ENCODE assay signal across 22 mouse cellular contexts in genomic region chr13:44218266-44218665, GRCm38 (mm10).
DNase-seq lines count a peak whose midpoint lies in the region; ATAC-seq lines count a peak whose summit lies in the region.
"Had no signal": no experiment of that assay in that cellular context is flagged by ENCODE, and none has a peak within 500 bp of the region (broad histone marks: within the 10 kb centered on the region; RNA-seq: fewer than 3 reads in every experiment).

No protein-coding gene starts in this region.

- H3K4me3 ChIP-seq in forebrain, embryonic 10.5 days = no peak overlapping the region
- H3K4me3 ChIP-seq in forebrain, embryonic 15.5 days = no peak overlapping the region
- no peak overlapping the region for H3K4me3 ChIP-seq in hindbrain, embryonic 10.5 days
- H3K4me3 ChIP-seq in hindbrain, embryonic 12.5 days = no peak overlapping the region
- no peak overlapping the region for H3K4me3 ChIP-seq in midbrain, embryonic 11.5 days (ENCODE audit: low read depth, low read length)
- no peak overlapping the region for H3K4me3 ChIP-seq in midbrain, embryonic 14.5 days (replicated peaks; ENCODE audit: low read depth, low read length)
- H3K4me3 ChIP-seq: embryonic facial prominence, embryonic 13.5 days; heart, embryonic 10.5 days had no signal

- H3K27ac ChIP-seq in forebrain, embryonic 10.5 days = peak overlapping the region; percentile 76
- H3K27ac ChIP-seq in forebrain, embryonic 15.5 days (replicated peaks) = no peak overlapping the region
- peak overlapping the region; percentile 23; the same call in 1 of the 2 replicates for H3K27ac ChIP-seq in hindbrain, embryonic 10.5 days
- H3K27ac ChIP-seq in hindbrain, embryonic 12.5 days = no peak overlapping the region
- no peak overlapping the region for H3K27ac ChIP-seq in midbrain, embryonic 11.5 days (ENCODE audit: low read depth, low read length)
- H3K27ac ChIP-seq in midbrain, embryonic 14.5 days (replicated peaks; ENCODE audit: low read depth, low read length) = no peak overlapping the region
- H3K27ac ChIP-seq: embryonic facial prominence, embryonic 13.5 days; heart, embryonic 10.5 days; hindbrain, embryonic 14.5 days had no signal

- H3K4me2 ChIP-seq in forebrain, embryonic 15.5 days (replicated peaks) = no peak overlapping the region
- H3K4me2 ChIP-seq in hindbrain, embryonic 12.5 days (replicated peaks) = no peak overlapping the region
- H3K4me2 ChIP-seq in midbrain, embryonic 11.5 days = no peak overlapping the region
- no peak overlapping the region for H3K4me2 ChIP-seq in midbrain, embryonic 14.5 days (ENCODE audit: low read length)
- H3K4me2 ChIP-seq: embryonic facial prominence, embryonic 13.5 days; hindbrain, embryonic 14.5 days had no signal

- ATAC-seq in forebrain, embryonic 15.5 days (replicated peaks) = no peak
- ATAC-seq in hindbrain, embryonic 12.5 days (ENCODE audit: low FRiP score) = no peak
- ATAC-seq in midbrain, embryonic 11.5 days (ENCODE audit: low FRiP score) = peak; percentile 33; the same call in 1 of the 2 replicates
- ATAC-seq in midbrain, embryonic 14.5 days (ENCODE audit: low FRiP score, low TSS enrichment) = no peak
- ATAC-seq: CD4-positive, CD25-positive, alpha-beta regulatory T cell, adult 4 months had no signal

- 10% methylated on average over 8 of the region's 8 CpGs for WGBS in forebrain, embryonic 10.5 days
- 10% methylated on average over 7 of the region's 8 CpGs for WGBS in forebrain, embryonic 15.5 days
- WGBS in hindbrain, embryonic 10.5 days = 13% methylated on average over 8 of the region's 8 CpGs
- WGBS in hindbrain, embryonic 12.5 days = 11% methylated on average over 8 of the region's 8 CpGs
- WGBS in midbrain, embryonic 11.5 days = 8% methylated on average over 8 of the region's 8 CpGs
- 16% methylated on average over 8 of the region's 8 CpGs for WGBS in midbrain, embryonic 14.5 days

- no peaks in the 10 kb centered on the region for H3K9me3 ChIP-seq in forebrain, embryonic 10.5 days
- H3K9me3 ChIP-seq in forebrain, embryonic 15.5 days = no peaks in the 10 kb centered on the region
- no peaks in the 10 kb centered on the region for H3K9me3 ChIP-seq in hindbrain, embryonic 10.5 days
- no peaks in the 10 kb centered on the region for H3K9me3 ChIP-seq in hindbrain, embryonic 12.5 days (replicated peaks)
- no peaks in the 10 kb centered on the region for H3K9me3 ChIP-seq in midbrain, embryonic 11.5 days (ENCODE audit: control insufficient read depth, low read length)
- no peaks in the 10 kb centered on the region for H3K9me3 ChIP-seq in midbrain, embryonic 14.5 days (ENCODE audit: control insufficient read depth, low read length)
- H3K9me3 ChIP-seq: embryonic facial prominence, embryonic 13.5 days; G1E; heart, embryonic 10.5 days had no signal

- no peak overlapping the region for H3K9ac ChIP-seq in forebrain, embryonic 15.5 days (replicated peaks)
- H3K9ac ChIP-seq in hindbrain, embryonic 12.5 days = no peak overlapping the region
- H3K9ac ChIP-seq in midbrain, embryonic 11.5 days (ENCODE audit: low read length) = no peak overlapping the region
- H3K9ac ChIP-seq in midbrain, embryonic 14.5 days (replicated peaks; ENCODE audit: low read length) = no peak overlapping the region
- H3K9ac ChIP-seq: embryonic facial prominence, embryonic 13.5 days; hindbrain, embryonic 14.5 days had no signal

- no peaks in the 10 kb centered on the region for H3K36me3 ChIP-seq in forebrain, embryonic 10.5 days (replicated peaks)
- H3K36me3 ChIP-seq in forebrain, embryonic 15.5 days = no peaks in the 10 kb centered on the region
- no peaks in the 10 kb centered on the region for H3K36me3 ChIP-seq in hindbrain, embryonic 10.5 days
- no peaks in the 10 kb centered on the region for H3K36me3 ChIP-seq in hindbrain, embryonic 12.5 days
- no peaks in the 10 kb centered on the region for H3K36me3 ChIP-seq in midbrain, embryonic 11.5 days (ENCODE audit: control insufficient read depth, insufficient read depth, low read length)
- H3K36me3 ChIP-seq in midbrain, embryonic 14.5 days (ENCODE audit: control insufficient read depth, insufficient read depth, low read length) = no peaks in the 10 kb centered on the region
- H3K36me3 ChIP-seq: embryonic facial prominence, embryonic 13.5 days; G1E; heart, embryonic 10.5 days had no signal

- peaks cover 53% of the 10 kb centered on the region for H3K27me3 ChIP-seq in forebrain, embryonic 10.5 days (ENCODE audit: poor library complexity, severe bottlenecking)
- H3K27me3 ChIP-seq in forebrain, embryonic 15.5 days = no peaks in the 10 kb centered on the region
- peaks cover 51% of the 10 kb centered on the region for H3K27me3 ChIP-seq in hindbrain, embryonic 10.5 days (ENCODE audit: insufficient read depth, poor library complexity, severe bottlenecking)
- peaks cover 9% of the 10 kb centered on the region for H3K27me3 ChIP-seq in hindbrain, embryonic 12.5 days
- H3K27me3 ChIP-seq in midbrain, embryonic 11.5 days (ENCODE audit: control insufficient read depth, insufficient read depth, low read length) = no peaks in the 10 kb centered on the region
- H3K27me3 ChIP-seq in midbrain, embryonic 14.5 days (ENCODE audit: control insufficient read depth, insufficient read depth, low read length) = no peaks in the 10 kb centered on the region; the same call in 1 of the 2 replicates

- peaks cover 66% of the 10 kb centered on the region for H3K4me1 ChIP-seq in forebrain, embryonic 10.5 days
- peaks cover 11% of the 10 kb centered on the region; the same call in 1 of the 2 replicates for H3K4me1 ChIP-seq in forebrain, embryonic 15.5 days
- H3K4me1 ChIP-seq in hindbrain, embryonic 10.5 days (replicated peaks) = peaks cover 35% of the 10 kb centered on the region
- H3K4me1 ChIP-seq in hindbrain, embryonic 12.5 days = peaks cover 23% of the 10 kb centered on the region
- H3K4me1 ChIP-seq in midbrain, embryonic 11.5 days (ENCODE audit: control insufficient read depth, insufficient read depth, low read length) = peaks cover 21% of the 10 kb centered on the region
- H3K4me1 ChIP-seq in midbrain, embryonic 14.5 days (ENCODE audit: control insufficient read depth, insufficient read depth, low read length) = peaks cover 10% of the 10 kb centered on the region; the same call in 1 of the 2 replicates

- DNase-seq in forebrain, embryonic 10.5 days (ENCODE audit: extremely low spot score, low spot score) = no peak
- DNase-seq in hindbrain, embryonic 10.5 days (ENCODE audit: low spot score) = peak; percentile 15
- DNase-seq in midbrain, embryonic 11.5 days (ENCODE audit: low spot score, missing footprints) = no peak
- DNase-seq in midbrain, embryonic 14.5 days = no peak
- peak; percentile 30 for DNase-seq in retina, embryonic 14.5 days (ENCODE audit: low spot score)
- no peak for DNase-seq in embryo, embryonic 10.5 days (ENCODE audit: low spot score)
- DNase-seq: adrenal gland, postnatal 10 days; B cell, adult 2 months; cerebellum, adult 11-12 months; cerebellum, adult 9-10 months; cerebellum, postnatal 25 days; gastrocnemius, postnatal 10 days; heart, adult 18-20 months; heart, postnatal 10 days; heart, postnatal 4 days had no signal

Comparison
In these comparisons a context has a peak if more than half of its experiments do, and no peak if none do; other contexts are left out.
1. H3K27ac ChIP-seq: peak in forebrain, embryonic 10.5 days (single experiment) and hindbrain, embryonic 10.5 days (single experiment); none in forebrain, embryonic 15.5 days (single experiment), hindbrain, embryonic 12.5 days (single experiment), midbrain, embryonic 11.5 days (single experiment) and midbrain, embryonic 14.5 days (single experiment).
2. DNase-seq: peak in hindbrain, embryonic 10.5 days (single experiment) and retina, embryonic 14.5 days (single experiment); none in forebrain, embryonic 10.5 days (single experiment), midbrain, embryonic 11.5 days (single experiment), midbrain, embryonic 14.5 days (single experiment) and embryo, embryonic 10.5 days (single experiment).